Mouse (Mus musculus) splenic B cell, adult 2 months (primary cell): Measurements from ENCODE around the gene Ankrd13b.

ENCODE experiments used
- DNase-seq: peaks from one replicate; pipeline ENCODE4 v3.0.0-alpha.2; 2011; ENCODE audit warnings: low read depth, low spot score
- H3K27me3 ChIP-seq: 2 replicates; pipeline ENCODE4 v1.6.1; 2012; ENCODE audit warnings: mild to moderate bottlenecking, low read length, moderate library complexity, mixed read lengths; ENCODE audit not compliant: control insufficient read depth, poor library complexity, insufficient read depth, severe bottlenecking
- H3K36me3 ChIP-seq: 2 replicates; pipeline ENCODE4 v1.6.1; 2012; ENCODE audit warnings: mild to moderate bottlenecking, low read length, moderate library complexity, mixed read lengths; ENCODE audit not compliant: control insufficient read depth, poor library complexity, insufficient read depth, severe bottlenecking

Gene Ankrd13b

DNA sequence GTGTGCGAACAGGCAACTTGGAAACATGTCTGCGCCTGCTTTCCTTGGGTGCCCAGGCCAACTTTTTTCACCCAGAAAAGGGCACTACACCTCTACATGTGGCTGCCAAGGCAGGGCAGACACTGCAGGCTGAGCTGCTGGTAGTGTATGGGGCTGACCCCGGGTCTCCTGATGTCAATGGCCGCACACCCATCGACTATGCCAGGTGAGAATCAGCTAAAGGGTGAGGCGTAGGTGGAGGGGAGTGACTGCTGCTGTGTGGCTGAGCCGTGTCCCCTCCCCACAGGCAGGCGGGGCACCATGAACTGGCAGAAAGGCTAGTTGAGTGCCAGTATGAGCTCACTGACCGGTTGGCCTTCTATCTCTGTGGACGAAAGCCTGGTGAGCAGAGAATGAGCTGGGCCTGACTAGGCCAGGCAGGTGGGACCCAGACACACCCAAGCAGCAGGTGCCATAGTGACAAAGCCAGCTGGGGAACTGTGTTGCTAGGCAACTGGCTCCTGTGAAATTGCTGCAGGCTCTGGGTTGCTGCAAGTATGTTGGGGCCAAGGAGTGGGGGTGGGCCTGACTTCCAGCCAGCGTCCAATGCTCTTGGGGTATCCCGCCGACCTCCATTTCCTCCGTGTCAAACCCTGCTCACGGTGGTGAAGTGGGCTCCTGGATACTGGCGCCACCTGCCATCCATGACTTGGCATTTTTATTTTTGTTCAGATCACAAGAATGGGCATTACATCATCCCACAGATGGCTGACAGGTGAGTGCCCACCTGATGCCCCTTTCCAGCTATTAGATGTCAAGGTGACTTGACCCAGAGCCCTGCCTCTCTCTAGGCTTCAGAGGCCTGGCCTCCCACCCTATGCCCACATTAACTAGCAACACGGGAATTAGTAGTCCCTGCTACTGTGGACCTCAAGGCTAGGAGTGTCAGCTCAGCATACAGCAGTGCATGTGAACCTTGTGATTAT, 11.2 kb upstream of the Ankrd13b start:
- no peak for DNase-seq

GRCm38 (mm10) chr11:77499354-77499753, 9.9 kb upstream of the Ankrd13b start:
- no peak for DNase-seq

More for the DNA sequence above, 11.2 kb upstream of the Ankrd13b start:
- Histone ChIP-seq H3K27me3 (no peaks in the 10 kb centered on the region), H3K36me3 (peaks cover 2% of the 10 kb centered on the region)

DNA sequence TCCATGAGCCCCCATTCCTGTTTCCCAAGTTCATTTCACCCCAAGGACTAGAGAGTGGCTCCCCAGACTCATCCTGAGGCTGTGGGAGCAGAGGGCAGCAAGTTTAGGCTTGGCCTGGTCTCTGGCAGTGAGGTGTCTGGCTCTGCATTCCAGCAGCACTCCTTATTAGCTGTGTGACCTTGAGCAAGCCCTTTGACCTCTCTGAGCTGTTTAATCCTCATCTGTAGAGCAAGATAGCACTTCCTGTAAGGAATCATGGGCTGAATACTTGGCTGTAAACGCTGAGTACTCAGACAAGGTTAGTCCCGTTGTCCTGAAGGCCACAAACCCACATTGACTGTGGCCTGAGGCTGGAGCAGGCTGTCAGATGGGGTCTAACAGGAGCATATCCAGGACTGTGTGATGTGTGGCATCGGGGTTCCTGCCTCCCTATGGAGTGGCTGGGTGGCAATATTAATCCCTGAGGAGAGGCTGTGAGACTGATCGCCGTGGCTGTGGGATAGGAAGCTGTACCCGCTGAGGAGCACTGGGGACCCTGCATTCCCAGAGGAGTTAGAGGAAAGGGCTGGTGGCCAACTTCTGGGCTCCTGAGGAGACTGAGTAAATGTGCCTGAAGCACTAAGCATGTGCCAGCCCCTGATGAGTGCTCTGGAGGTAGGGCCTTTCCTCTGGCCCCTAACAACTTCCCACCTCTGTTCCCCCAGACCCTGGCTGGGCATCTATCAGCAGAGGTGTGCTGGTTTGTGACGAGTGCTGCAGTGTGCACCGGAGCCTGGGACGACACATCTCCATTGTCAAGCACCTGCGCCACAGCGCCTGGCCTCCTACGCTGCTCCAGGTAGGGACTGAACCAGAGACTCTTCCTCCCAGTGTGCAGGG, 9.0 kb upstream of the Ankrd13b start:
- DNase-seq: no peak
- Histone ChIP-seq H3K27me3 (no peaks in the 10 kb centered on the region), H3K36me3 (no peaks in the 10 kb centered on the region; the same call in 1 of the 2 replicates)

More at GRCm38 (mm10) chr11:77499354-77499753, 9.9 kb upstream of the Ankrd13b start:
- Histone ChIP-seq H3K36me3 (no peaks in the 10 kb centered on the region; the same call in 1 of the 2 replicates), H3K27me3 (no peaks in the 10 kb centered on the region)

GRCm38 (mm10) chr11:77497851-77498250, 8.4 kb upstream of the Ankrd13b start:
- Histone ChIP-seq H3K36me3 (no peaks in the 10 kb centered on the region; the same call in 1 of the 2 replicates), H3K27me3 (no peaks in the 10 kb centered on the region)
- no peak for DNase-seq

GRCm38 (mm10) chr11:77497341-77497756, 7.9 kb upstream of the Ankrd13b start:
- Histone ChIP-seq H3K27me3 (no peaks in the 10 kb centered on the region), H3K36me3 (no peaks in the 10 kb centered on the region; the same call in 1 of the 2 replicates)
- DNase-seq: peak; percentile 75

DNA sequence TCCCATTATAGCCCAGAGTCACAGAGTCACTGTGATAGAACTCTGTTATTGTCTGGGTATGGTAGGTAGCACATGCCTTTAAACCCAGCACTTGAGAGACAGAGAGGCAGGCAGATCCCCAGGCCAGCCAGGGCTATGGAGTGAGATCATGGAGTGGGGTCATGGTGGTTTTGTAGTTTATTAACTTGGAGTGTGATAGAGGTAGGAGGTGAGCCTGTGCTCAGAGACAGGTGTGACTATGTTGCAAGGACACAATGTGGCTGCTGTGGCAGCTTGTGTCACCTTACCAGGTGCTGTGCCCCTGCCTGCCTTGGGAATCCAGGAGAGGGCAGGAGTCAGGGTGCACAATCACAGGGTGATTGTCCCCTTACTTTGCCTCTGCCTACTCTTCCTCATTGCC, 6.0 kb upstream of the Ankrd13b start:
- Histone ChIP-seq H3K27me3 (no peaks in the 10 kb centered on the region), H3K36me3 (no peaks in the 10 kb centered on the region; the same call in 1 of the 2 replicates)

GRCm38 (mm10) chr11:77494782-77495181, 5.3 kb upstream of the Ankrd13b start:
- DNase-seq: no peak
- Histone ChIP-seq H3K36me3 (no peaks in the 10 kb centered on the region), H3K27me3 (0 out of 2 replicates have a peak, but pooled peaks cover under 1% of the 10 kb centered on the region)

More for the DNA sequence above, 6.0 kb upstream of the Ankrd13b start:
- no peak for DNase-seq

DNA sequence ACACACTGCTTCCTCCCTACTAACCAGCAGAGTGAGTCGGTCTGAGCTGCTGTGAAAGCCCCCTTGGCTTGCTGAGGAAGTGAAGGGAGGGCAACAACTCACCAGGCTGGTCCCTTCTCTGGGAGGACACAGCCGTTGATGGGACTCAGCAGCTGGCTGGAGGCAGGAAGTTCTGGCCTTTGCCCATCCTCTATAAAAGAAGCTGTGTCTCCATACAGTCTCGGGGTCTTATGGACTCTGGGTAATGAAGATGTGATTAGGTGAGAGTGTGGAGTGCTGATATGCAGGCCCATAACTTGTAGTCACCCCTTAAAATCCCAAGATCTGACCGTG, 4.8 kb upstream of the Ankrd13b start:
- Histone ChIP-seq H3K27me3 (0 out of 2 replicates have a peak, but pooled peaks cover 3% of the 10 kb centered on the region), H3K36me3 (no peaks in the 10 kb centered on the region)
- no peak for DNase-seq

- peak; percentile 44 for DNase-seq
- no peaks in the 10 kb centered on the region for H3K36me3 ChIP-seq
- H3K27me3 ChIP-seq: peaks cover 3% of the 10 kb centered on the region; the same call in 1 of the 2 replicates
Observed at GRCm38 (mm10) chr11:77493512-77494343, 4.2 kb upstream of the Ankrd13b start, which contains the start of gene Git1. Gene Git1 (plus strand): TSS chr11:77493562.

DNA sequence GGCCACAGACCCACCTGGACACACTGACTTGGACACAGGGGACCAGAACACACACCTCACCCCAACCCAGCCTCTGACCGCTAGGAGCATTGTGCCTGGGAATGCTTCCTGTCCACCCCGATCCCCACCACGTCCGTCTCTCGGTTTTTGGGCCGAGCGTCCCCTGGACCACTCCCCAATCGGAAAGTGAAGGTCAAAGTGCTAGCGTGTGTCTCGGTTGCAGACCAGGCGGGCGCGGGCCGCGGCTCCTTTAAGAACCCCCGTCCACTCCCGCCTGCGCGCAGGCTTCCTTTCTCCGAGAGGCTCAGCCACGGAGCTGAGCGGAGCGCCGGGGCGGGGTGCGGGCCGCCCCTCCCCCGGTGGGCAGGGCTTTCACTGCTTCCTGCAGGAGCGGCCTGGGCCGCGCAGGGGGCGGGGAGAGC, 3.4 kb upstream of the Ankrd13b start:
- H3K27me3 ChIP-seq: peaks cover 3% of the 10 kb centered on the region; the same call in 1 of the 2 replicates
- DNase-seq: peak; percentile 92

DNA sequence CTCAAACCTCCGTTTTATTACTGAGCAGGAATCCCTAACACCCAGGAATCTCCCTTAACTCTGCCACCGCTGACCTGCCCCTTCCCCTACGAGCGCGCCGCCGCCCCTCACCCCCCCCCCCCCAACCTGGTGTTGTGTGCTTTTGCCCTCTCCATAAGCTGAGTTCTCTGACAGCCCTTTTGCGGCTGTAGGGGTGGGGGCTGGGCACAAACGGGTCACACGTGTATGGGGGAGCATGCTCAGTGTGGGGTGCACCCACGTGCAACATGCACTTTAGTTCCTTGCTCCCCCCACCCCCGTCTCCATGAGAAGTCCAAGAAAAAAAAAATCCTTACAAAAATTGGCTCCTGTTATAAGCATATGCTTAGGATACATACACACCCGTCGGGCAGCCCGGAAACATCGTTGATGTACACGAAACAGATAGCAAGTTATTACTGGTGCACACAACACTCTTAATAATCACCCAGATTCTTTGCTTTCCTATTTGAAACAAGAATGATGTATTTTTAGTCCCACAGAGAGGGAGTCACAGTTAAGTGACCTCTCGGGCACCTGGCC, 2.9 kb upstream of the Ankrd13b start:
- Histone ChIP-seq H3K27me3 (peaks cover 3% of the 10 kb centered on the region; the same call in 1 of the 2 replicates), H3K36me3 (no peaks in the 10 kb centered on the region)
- DNase-seq: no peak

More for the DNA sequence above, 3.4 kb upstream of the Ankrd13b start:
- no peaks in the 10 kb centered on the region for H3K36me3 ChIP-seq

DNA sequence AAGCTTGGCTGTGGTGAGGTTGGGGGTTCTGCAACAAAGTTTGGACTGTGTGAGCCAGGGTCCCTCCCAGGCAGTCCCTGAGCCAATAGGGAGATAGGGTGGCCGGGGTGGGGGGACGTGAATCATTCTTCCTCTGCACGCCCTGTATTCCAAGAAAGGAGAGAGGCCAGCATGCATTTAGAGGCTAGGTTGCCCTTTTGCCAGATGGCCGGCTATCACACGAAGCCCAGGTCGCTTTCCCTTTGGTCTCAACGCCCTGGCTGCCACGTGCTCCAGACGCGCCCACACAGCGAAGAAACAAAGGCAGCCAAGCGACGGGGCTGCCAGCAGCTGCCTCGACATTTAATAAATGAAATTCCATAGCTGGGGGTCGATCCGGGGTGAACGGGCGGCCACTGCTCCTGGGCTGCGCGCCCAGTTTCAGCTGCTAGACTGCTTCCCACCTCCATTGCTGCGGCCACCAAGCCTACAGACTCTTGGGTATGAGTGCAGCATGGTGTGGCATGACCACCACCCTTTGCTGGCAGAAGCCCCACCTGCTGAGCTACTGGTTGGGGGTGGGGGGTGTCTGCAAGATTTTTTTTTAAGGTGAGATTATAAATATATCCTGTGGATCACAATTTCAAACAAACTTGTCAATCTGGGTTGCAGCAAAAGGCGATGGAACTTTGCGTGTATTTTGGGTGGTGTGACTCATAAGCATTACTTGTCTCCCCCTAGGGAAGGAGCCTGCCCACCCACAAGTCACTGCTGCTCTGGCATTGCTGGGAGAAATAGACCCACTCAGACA, 2.2 kb upstream of the Ankrd13b start:
- Histone ChIP-seq H3K27me3 (peaks cover 3% of the 10 kb centered on the region; the same call in 1 of the 2 replicates), H3K36me3 (no peaks in the 10 kb centered on the region)
- DNase-seq: no peak

GRCm38 (mm10) chr11:77491123-77491501, 1.6 kb upstream of the Ankrd13b start:
- peak; percentile 86 for DNase-seq
- no peaks in the 10 kb centered on the region for H3K36me3 ChIP-seq

More at GRCm38 (mm10) chr11:77491123-77491501, 1.6 kb upstream of the Ankrd13b start:
- peaks cover 3% of the 10 kb centered on the region; the same call in 1 of the 2 replicates for H3K27me3 ChIP-seq
